Mouse (Mus musculus): ENCODE results near the gene Repin1.

The Repin1 gene

GRCm38 (mm10) chr6:48623460-48623859 lies 29.8 kb downstream of the Repin1 start:
- DNase-seq (ENCODE audit: low read depth in 2 of 2, low spot score in 2 of 2): no peak

GRCm38 (mm10) chr6:48626464-48626863 lies 32.8 kb downstream of the Repin1 start, which contains the start of gene AI854703:
TSS of gene AI854703 (plus strand) at chr6:48626764.
- DNase-seq (ENCODE audit: low read depth in 2 of 2, low spot score in 2 of 2): no peak

GRCm38 (mm10) chr6:48626984-48627383 lies 33.3 kb downstream of the Repin1 start:
- peak; percentile 32 to 35 for DNase-seq (ENCODE audit: low read depth in 2 of 2, low spot score in 2 of 2)

GRCm38 (mm10) chr6:48627511-48627924 lies 33.8 kb downstream of the Repin1 start:
- DNase-seq (ENCODE audit: low read depth in 2 of 2, low spot score in 2 of 2): no peak

GRCm38 (mm10) chr6:48628377-48628776 lies 34.7 kb downstream of the Repin1 start:
- DNase-seq (ENCODE audit: low read depth in 2 of 2, low spot score in 2 of 2): no peak

GRCm38 (mm10) chr6:48628808-48629660 lies 35.4 kb downstream of the Repin1 start:
- peak; percentile 25 to 34 for DNase-seq (ENCODE audit: low read depth in 2 of 2, low spot score in 2 of 2)

- no peak for DNase-seq (ENCODE audit: low read depth in 2 of 2, low spot score in 2 of 2)
Measured at GRCm38 (mm10) chr6:48629661-48630034, 36.0 kb downstream of the Repin1 start.

GRCm38 (mm10) chr6:48630831-48631230 lies 37.1 kb downstream of the Repin1 start:
- no peak for DNase-seq (ENCODE audit: low read depth in 2 of 2, low spot score in 2 of 2)

- no peak for DNase-seq (ENCODE audit: low read depth in 2 of 2, low spot score in 2 of 2)
Measured at GRCm38 (mm10) chr6:48635105-48635504, 41.4 kb downstream of the Repin1 start.

- DNase-seq (ENCODE audit: low read depth in 2 of 2, low spot score in 2 of 2): no peak
Measured at GRCm38 (mm10) chr6:48636515-48636914, 42.8 kb downstream of the Repin1 start.

GRCm38 (mm10) chr6:48637811-48638500 lies 44.3 kb downstream of the Repin1 start:
- no peak for DNase-seq (ENCODE audit: low read depth in 2 of 2, low spot score in 2 of 2)

- no peak for DNase-seq (ENCODE audit: low read depth in 2 of 2, low spot score in 2 of 2)
Measured at GRCm38 (mm10) chr6:48638553-48638952, 44.9 kb downstream of the Repin1 start.

GRCm38 (mm10) chr6:48641391-48641790 lies 47.7 kb downstream of the Repin1 start:
- no peak for DNase-seq (ENCODE audit: low read depth in 2 of 2, low spot score in 2 of 2)

GRCm38 (mm10) chr6:48642764-48643292 lies 49.1 kb downstream of the Repin1 start:
- peak in 1 of 2 experiments; percentile 53 for DNase-seq (ENCODE audit: low read depth in 2 of 2, low spot score in 2 of 2)

GRCm38 (mm10) chr6:48645660-48646308 lies 52.1 kb downstream of the Repin1 start:
- peak; percentile 70 to 77 for DNase-seq (ENCODE audit: low read depth in 2 of 2, low spot score in 2 of 2)

- no peak for DNase-seq (ENCODE audit: low read depth in 2 of 2, low spot score in 2 of 2)
Measured at GRCm38 (mm10) chr6:48646309-48646690, 52.6 kb downstream of the Repin1 start.

GRCm38 (mm10) chr6:48646995-48647394 lies 53.3 kb downstream of the Repin1 start, which contains the start of gene Gimap8:
TSS of gene Gimap8 (plus strand) at chr6:48647234.
- peak; percentile 82 to 88 for DNase-seq (ENCODE audit: low read depth in 2 of 2, low spot score in 2 of 2)

- DNase-seq (ENCODE audit: low read depth in 2 of 2, low spot score in 2 of 2): no peak
Measured at GRCm38 (mm10) chr6:48647611-48648010, 53.9 kb downstream of the Repin1 start.

Measured in CD8-positive naive resting alpha-beta T cell, adult 2 months (primary cell).